Mouse (Mus musculus) limb, embryonic 14.5 days (tissue): ENCODE measurements at regions not wholly inside any gene's neighbourhood (a gene's known extent, or its start where the extent isn't known, plus 50 kb on each side); places are given as distances from the start of the nearest gene placed in this dataset.

Source experiments
- ATAC-seq: fragments of 200-750 bp; cut with Nextera tagmentation; 2 replicates; pipeline ENCODE4 v1.8.0; 2017; ENCODE audit warnings: low read depth, moderate number of reproducible peaks, moderate TSS enrichment; ENCODE audit not compliant: low FRiP score
- DNase-seq: peaks from one replicate; pipeline ENCODE4 v3.0.0-alpha.2; 2015; ENCODE audit warnings: low spot score
- H3K27ac ChIP-seq: fragments of 300-500 bp; sonication (generic); replicated peaks from 2 replicates; pipeline ENCODE4 v1.5.1; 2014; ENCODE audit warnings: low read depth, mild to moderate bottlenecking, low read length, moderate library complexity, mixed read lengths
- H3K27me3 ChIP-seq: fragments of 300-500 bp; sonication (generic); 2 replicates; pipeline ENCODE4 v1.6.1; 2014; ENCODE audit warnings: low read length, mixed read lengths; ENCODE audit not compliant: control insufficient read depth, insufficient read depth
- H3K36me3 ChIP-seq: fragments of 300-500 bp; sonication (generic); 2 replicates; pipeline ENCODE4 v1.6.1; 2014; ENCODE audit warnings: mild to moderate bottlenecking, low read length, moderate library complexity, mixed read lengths; ENCODE audit not compliant: control insufficient read depth, insufficient read depth
- H3K4me1 ChIP-seq: fragments of 300-500 bp; sonication (generic); 2 replicates; pipeline ENCODE4 v1.6.1; 2014; ENCODE audit warnings: antibody characterized with exemption, low read length, mixed read lengths; ENCODE audit not compliant: control insufficient read depth, insufficient read depth
- H3K4me2 ChIP-seq: fragments of 300-500 bp; sonication (generic); replicated peaks from 2 replicates; pipeline ENCODE4 v1.6.1; 2014; ENCODE audit warnings: low read depth, mild to moderate bottlenecking, low read length, moderate library complexity; ENCODE audit not compliant: severe bottlenecking
- H3K4me3 ChIP-seq: fragments of 300-500 bp; sonication (generic); replicated peaks from 2 replicates; pipeline ENCODE4 v1.5.1; 2014; ENCODE audit warnings: low read length
- H3K9ac ChIP-seq: fragments of 300-500 bp; sonication (generic); 2 replicates; pipeline ENCODE4 v1.6.1; 2014; ENCODE audit warnings: mild to moderate bottlenecking, low read depth, low read length, moderate library complexity; ENCODE audit not compliant: severe bottlenecking
- H3K9me3 ChIP-seq: fragments of 300-500 bp; sonication (generic); 2 replicates; pipeline ENCODE4 v1.6.1; 2016; ENCODE audit warnings: low read length; ENCODE audit not compliant: control insufficient read depth
- POLR2A ChIP-seq: fragments of 200-500 bp; IDR thresholded peaks from 2 replicates; pipeline ENCODE4 v1.8.0; 2012; ENCODE audit warnings: inconsistent platforms, mild to moderate bottlenecking, moderate library complexity, borderline replicate concordance; ENCODE audit not compliant: insufficient read depth, insufficient read length; ENCODE audit errors: extremely low read depth
- WGBS: fragments of 180-500 bp; shearing (Covaris S2); extraction: QIAGEN DNeasy Blood & Tissue Kit; methylation state at CpG from one replicate; pipeline ENCODE4 v1.1.7; 2014; 5-methylcytosine and 5-hydroxymethylcytosine counted together

- Histone ChIP-seq H3K9ac (no peak overlapping the region), H3K4me1 (0 out of 2 replicates have a peak, but pooled peaks cover 3% of the 10 kb centered on the region), H3K4me3 (no peak overlapping the region), H3K36me3 (no peaks in the 10 kb centered on the region), H3K27ac (no peak overlapping the region), H3K9me3 (no peaks in the 10 kb centered on the region), H3K27me3 (no peaks in the 10 kb centered on the region), H3K4me2 (no peak overlapping the region)
- 41% methylated on average over 3 of the region's 3 CpGs for WGBS
- TF ChIP-seq POLR2A = no peak
- no peak for ATAC-seq
- no peak for DNase-seq
Observed at GRCm38 (mm10) chr12:25415641-25416040, 318.7 kb upstream of the Id2 start.

GRCm38 (mm10) chr12:25415232-25415631 lies 318.3 kb upstream of the Id2 start:
- no peak for TF ChIP-seq POLR2A
- Histone ChIP-seq H3K27ac (no peak overlapping the region), H3K9ac (no peak overlapping the region), H3K4me3 (no peak overlapping the region), H3K9me3 (no peaks in the 10 kb centered on the region), H3K4me1 (0 out of 2 replicates have a peak, but pooled peaks cover 3% of the 10 kb centered on the region), H3K36me3 (no peaks in the 10 kb centered on the region), H3K4me2 (no peak overlapping the region), H3K27me3 (no peaks in the 10 kb centered on the region)
- ATAC-seq = no peak
- 40% methylated on average over 2 of the region's 2 CpGs for WGBS
- no peak for DNase-seq

- H3K4me2 ChIP-seq = no peak overlapping the region
- no peak for TF ChIP-seq POLR2A
- H3K4me3 ChIP-seq = no peak overlapping the region
- H3K4me1 ChIP-seq = no peaks in the 10 kb centered on the region
- H3K9me3 ChIP-seq = no peaks in the 10 kb centered on the region
- no peak overlapping the region for H3K27ac ChIP-seq
- 97% methylated on average over 2 of the region's 2 CpGs for WGBS
- H3K36me3 ChIP-seq = no peaks in the 10 kb centered on the region
- ATAC-seq (no peak), DNase-seq (no peak)
- no peaks in the 10 kb centered on the region for H3K27me3 ChIP-seq
- H3K9ac ChIP-seq = no peak overlapping the region
Observed at GRCm38 (mm10) chr12:25407301-25407700, 310.4 kb upstream of the Id2 start.

GRCm38 (mm10) chr12:25400326-25400725 lies 303.4 kb upstream of the Id2 start:
- no peaks in the 10 kb centered on the region for H3K4me1 ChIP-seq
- WGBS = 88% methylated on average over 5 of the region's 5 CpGs
- no peak overlapping the region for H3K9ac ChIP-seq
- no peak overlapping the region for H3K27ac ChIP-seq
- H3K27me3 ChIP-seq = no peaks in the 10 kb centered on the region
- no peaks in the 10 kb centered on the region for H3K9me3 ChIP-seq
- H3K36me3 ChIP-seq = no peaks in the 10 kb centered on the region
- ATAC-seq (no peak), DNase-seq (no peak)
- TF ChIP-seq POLR2A = no peak
- no peak overlapping the region for H3K4me3 ChIP-seq
- H3K4me2 ChIP-seq = no peak overlapping the region

GRCm38 (mm10) chr12:25398726-25399125 lies 301.8 kb upstream of the Id2 start:
- ATAC-seq (no peak), DNase-seq (no peak)
- H3K36me3 ChIP-seq = no peaks in the 10 kb centered on the region
- TF ChIP-seq POLR2A = no peak
- H3K27me3 ChIP-seq = no peaks in the 10 kb centered on the region
- H3K9me3 ChIP-seq = no peaks in the 10 kb centered on the region
- H3K4me2 ChIP-seq = no peak overlapping the region
- H3K9ac ChIP-seq = no peak overlapping the region
- no peaks in the 10 kb centered on the region for H3K4me1 ChIP-seq
- H3K4me3 ChIP-seq = no peak overlapping the region
- WGBS = 79% methylated on average over 3 of the region's 3 CpGs
- no peak overlapping the region for H3K27ac ChIP-seq

- H3K9ac ChIP-seq = no peak overlapping the region
- H3K36me3 ChIP-seq = no peaks in the 10 kb centered on the region
- DNase-seq (no peak), ATAC-seq (no peak)
- no peak overlapping the region for H3K4me3 ChIP-seq
- WGBS = 84% methylated on average over 3 of the region's 3 CpGs
- no peak overlapping the region for H3K27ac ChIP-seq
- no peaks in the 10 kb centered on the region for H3K27me3 ChIP-seq
- H3K4me2 ChIP-seq = no peak overlapping the region
- no peak for TF ChIP-seq POLR2A
- H3K9me3 ChIP-seq = no peaks in the 10 kb centered on the region
- H3K4me1 ChIP-seq = no peaks in the 10 kb centered on the region
Observed at GRCm38 (mm10) chr12:25394326-25394725, 297.4 kb upstream of the Id2 start.
